Mouse (Mus musculus) Muller cell, postnatal 12 days (primary cell): ENCODE data around the gene Fgd6.

ENCODE experiments used
- DNase-seq: peaks from one replicate; pipeline ENCODE4 v3.0.0-alpha.2; 2015; ENCODE audit errors: inconsistent ontology term

Fgd6 gene

GRCm38 (mm10) chr10:94035658-94036374 lies at the start of gene Fgd6, which contains the start of gene Vezt:
Gene Fgd6, plus strand, starts transcription at chr10:94036001.
Gene Vezt, minus strand, starts transcription at chr10:94035817.
- peak; percentile 99 for DNase-seq

DNA sequence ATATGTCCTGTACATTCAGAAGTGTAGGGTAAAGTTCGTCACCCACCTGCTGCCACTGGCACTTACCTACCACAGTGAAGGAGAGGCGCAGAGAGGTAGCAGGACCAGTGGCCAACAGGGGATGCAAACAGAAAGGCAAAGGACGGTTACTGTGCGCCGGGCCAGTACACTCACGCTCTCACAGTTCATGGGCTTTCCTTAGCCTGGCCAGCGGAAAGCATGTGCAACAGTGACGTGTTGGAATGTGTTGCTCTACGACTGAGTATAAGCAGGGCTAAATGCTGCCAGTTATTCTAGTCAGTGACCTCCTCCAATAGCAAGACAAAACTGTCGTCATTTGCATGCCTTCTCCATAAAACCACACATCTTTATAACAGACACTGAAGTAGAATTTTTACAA lies 41.7 kb upstream of the Fgd6 start:
- no peak for DNase-seq

DNA sequence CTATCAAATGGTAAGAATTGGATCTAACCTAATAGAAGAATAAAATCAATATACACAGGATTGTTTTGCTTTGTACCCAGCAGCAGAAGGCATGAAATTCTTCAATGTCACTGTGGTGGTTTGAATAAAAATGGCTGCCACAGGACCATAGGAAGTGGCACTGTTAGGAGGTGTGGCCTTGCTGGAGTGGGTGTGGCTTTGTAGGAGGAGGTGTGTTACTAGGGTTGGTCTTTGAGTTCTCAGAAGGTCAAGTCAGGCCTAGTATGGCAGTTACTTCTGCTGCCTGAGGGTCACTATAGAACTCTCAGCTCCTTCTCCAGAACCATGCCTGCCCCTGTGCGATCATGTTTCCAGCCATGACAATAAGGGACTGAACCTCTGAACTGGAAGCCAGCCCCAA lies 40.7 kb upstream of the Fgd6 start:
- DNase-seq, result no peak

DNA sequence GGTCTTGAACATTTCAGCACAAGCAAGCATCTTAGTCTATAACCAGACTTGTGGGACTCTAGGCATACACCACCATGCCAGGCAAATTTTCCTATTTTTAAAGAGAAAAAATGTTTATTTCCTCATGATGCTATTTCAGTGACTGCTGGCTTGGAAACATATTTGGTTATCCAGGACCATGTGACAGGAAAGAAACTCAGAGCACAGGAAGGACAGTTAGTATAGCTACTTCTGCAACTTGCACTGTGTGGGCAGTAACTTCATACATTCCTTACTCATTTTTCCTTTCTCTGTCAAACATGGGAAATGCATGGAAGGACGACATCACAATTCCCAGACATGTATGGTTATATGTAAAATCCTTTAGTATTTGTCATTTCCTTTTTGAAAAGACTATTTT lies 36.4 kb upstream of the Fgd6 start:
- DNase-seq, result no peak

DNA sequence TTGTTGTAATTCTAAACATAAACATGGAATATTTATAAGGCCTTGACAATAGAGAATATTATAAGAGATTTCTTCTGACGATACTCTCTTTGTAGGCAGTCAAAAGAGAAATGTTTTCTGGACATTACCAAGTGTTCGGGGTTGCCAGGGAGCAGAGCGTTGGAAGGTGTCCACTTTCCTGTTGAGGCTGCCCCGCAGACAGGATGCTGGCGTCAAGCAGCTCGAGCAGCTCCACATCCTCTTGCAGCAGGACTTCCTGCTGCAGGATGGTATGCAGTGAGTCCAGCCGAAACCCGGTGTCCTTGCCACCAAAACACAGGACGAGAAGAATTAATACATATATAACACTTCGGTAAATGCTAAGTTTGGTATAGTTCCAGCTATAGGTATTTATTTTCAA lies 35.6 kb upstream of the Fgd6 start:
- DNase-seq, result no peak

DNA sequence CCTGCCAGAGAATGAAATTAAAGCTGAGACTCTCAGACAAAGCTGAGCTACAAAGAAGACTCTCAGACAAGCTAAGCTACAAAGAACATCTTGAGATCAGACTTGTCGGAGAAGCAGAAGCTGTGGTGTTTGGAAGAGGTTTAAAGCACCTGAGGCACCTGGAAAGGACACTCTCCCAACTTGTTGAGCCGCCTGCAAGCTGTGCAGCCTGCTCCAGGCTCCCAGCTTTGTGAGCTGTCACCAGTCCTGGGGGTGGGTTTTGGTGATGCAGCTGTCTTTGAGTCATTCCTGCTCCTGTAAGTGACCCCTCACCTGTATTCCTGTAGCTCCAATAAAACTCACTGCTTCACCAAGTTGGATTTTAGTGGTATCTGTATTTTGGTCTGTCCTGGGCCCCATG lies 27.4 kb upstream of the Fgd6 start:
- no peak for DNase-seq

GRCm38 (mm10) chr10:94009991-94010679 lies 25.7 kb upstream of the Fgd6 start:
- DNase-seq, result peak; percentile 45

DNA sequence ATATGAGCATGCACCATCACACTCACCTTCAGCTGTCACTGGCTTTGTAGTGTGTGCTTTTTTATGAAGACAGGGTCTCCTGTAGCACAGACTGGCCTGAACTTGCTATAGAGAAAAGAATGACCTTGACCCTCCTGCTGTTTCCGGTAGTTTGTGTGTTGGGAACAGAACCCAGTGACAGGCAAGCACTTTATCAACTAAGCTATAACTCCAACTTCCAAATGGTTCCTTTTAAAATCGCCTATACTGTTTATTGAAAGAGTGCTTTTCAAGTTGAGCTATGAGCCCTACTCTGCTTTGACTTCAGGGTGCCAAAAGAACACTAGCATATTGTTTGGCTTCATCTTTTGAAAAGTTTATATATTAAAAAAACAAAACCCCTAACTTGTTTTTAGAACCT lies 24.8 kb upstream of the Fgd6 start:
- DNase-seq, result no peak

- DNase-seq, result no peak
Measured at GRCm38 (mm10) chr10:94013196-94013595, 22.6 kb upstream of the Fgd6 start.

DNA sequence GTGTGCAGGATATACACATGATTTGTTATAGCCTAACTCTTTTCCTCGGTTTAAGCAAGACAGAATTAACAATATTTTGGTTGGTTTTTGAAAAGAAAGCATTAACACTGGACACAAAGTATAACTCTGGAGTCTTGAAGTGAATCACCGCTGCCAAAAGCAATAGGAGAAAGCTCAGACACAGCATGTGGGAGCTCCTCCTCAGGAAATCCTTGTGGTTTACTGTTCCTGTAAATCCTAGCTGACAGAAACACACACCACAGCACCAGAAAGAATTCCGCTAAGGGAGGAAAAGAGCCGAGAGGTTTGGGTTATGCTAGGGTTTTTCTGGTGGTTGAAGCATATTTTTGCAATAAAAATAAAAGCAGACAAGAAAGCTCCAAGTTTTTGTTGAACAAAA lies 21.6 kb upstream of the Fgd6 start:
- no peak for DNase-seq

GRCm38 (mm10) chr10:94017455-94017854 lies 18.3 kb upstream of the Fgd6 start:
- no peak for DNase-seq

DNA sequence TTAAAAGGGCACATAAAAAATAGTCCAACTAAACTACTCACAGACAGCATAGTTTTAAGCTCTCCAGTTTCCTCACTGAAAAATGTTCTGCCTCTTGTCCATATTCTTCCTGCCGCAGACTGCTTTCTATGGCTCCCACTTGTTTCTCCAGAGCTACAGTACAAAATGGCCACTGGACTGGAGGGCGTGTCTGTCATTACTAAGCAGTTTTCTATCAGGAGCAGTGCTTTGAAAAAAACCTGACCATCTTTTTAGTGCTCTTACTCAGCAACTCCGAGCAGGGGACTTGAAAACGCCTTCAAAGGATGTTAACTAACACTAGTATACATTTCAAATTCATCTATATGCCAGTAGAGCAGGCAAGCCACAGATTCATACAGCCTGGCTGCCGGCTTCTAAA lies 15.2 kb upstream of the Fgd6 start:
- no peak for DNase-seq

- no peak for DNase-seq
Measured at GRCm38 (mm10) chr10:94021059-94021458, 14.7 kb upstream of the Fgd6 start.

GRCm38 (mm10) chr10:94025079-94025478 lies 10.7 kb upstream of the Fgd6 start:
- DNase-seq, result no peak

DNA sequence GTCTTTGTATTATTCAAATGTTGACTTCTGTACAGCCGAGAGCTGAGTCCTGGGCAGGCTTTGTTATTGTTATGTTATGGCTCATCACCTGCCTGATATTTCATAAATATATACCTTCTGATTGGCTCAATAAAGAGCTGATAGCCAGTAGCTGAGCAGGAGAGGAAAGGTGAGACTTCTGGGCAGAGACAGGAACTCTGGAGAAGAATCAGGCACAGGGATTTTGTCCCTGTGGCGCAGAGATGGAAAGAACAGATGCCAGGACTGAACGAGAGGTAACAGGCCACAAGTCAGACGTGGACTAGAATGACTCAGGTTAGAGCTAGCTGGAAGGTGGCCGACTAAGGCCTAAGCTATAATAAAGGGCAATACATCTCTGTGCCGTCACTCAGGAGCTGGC lies 7.3 kb upstream of the Fgd6 start:
- no peak for DNase-seq

- no peak for DNase-seq
Measured at GRCm38 (mm10) chr10:94031164-94031563, 4.6 kb upstream of the Fgd6 start.

- peak; percentile 73 for DNase-seq
Measured at GRCm38 (mm10) chr10:94034876-94035657, 734 bp upstream of the Fgd6 start.

DNA sequence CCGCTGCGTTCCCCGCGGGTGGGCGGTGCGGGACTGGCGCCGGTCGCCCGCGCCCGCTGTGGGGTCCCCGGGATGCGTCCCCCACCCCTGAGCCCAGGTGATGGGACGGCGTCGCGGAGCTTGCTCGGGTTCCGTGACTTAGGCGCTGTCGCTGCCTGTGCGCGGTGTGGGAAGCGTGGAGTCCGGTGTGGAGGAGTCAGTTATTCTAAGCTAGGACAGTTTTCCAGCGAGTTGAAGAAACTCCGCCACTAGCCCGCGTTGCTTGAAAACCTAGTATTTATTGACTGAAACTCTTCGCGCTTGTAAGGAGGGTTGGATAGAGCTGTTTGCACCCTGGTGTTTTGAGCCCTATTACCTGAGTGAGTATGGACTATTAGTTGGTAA lies 566 bp downstream of the Fgd6 start:
- DNase-seq, result no peak

DNA sequence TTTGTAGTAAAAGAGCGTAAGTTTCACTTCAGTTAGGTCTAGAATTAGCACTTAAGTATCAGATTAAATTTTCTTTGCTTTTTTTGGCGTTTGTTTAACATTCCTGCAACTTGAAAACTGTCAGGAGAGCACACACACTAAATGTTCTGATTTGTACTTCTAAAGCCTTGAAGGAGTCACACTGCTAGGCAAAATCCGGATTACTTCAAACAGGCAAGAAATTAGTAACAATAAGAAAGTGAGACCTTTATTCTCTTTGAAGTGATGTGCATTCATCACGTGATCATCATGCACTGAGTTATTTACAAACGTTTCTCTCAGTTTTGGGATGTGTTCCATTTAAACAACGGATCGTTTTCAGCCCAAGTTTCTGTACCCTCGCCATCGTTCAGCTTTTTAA lies 1.4 kb downstream of the Fgd6 start:
- DNase-seq, result no peak

- DNase-seq, result no peak
Measured at GRCm38 (mm10) chr10:94037596-94037995, 1.8 kb downstream of the Fgd6 start.

DNA sequence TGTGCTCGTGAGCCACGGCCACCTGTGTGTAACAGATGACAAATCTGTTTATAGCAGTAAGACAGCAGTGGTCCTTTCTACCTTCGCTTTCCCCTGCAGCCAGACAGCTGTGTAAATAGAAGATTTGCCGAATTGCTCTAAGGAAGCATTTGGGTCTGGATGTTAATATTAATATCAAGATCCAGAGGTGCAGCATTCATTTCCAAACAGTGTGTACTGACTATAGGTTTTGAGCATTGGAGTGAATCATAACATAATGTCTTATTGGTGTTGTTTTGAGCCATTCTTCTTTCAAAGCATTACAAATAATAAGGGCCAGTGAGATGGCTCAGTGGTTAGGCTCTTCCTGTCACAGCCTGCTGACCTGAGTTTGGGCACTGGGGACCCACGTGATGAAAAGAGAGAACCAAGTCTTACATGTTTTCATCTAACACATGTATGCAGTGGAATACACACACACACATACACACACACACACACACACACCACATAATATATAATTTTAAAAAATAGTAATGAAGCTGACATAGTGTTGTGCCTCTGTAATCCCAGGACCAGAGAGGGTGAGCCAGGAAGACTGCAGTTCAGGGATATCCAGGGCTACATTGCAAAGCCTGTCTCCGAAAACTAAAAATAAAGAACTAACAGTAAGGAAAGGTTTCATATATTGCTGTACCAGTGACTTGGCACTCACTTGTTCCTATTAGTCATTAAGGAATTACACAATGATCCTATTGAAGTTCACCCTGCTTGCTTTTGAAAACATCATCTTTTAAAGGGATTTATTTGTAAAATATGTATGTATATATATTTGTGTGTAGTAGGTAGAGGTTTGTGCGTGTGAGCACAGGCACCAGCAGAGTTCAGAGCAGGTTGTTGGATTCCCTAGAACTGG lies 2.8 kb downstream of the Fgd6 start:
- DNase-seq, result no peak

GRCm38 (mm10) chr10:94043908-94044307 lies 8.1 kb downstream of the Fgd6 start:
- peak; percentile 48 for DNase-seq
